Mouse (Mus musculus): Measurements from ENCODE around the gene Tbc1d5.

The Tbc1d5 gene

GRCm38 (mm10) chr17:51179195-51179953, at the start of gene Tbc1d5:
Gene Tbc1d5, minus strand, starts transcription at chr17:51179352.
- DNase-seq (ENCODE audit: low spot score in 2 of 2), result peak; percentile 90 to 91

GRCm38 (mm10) chr17:51226056-51226455, 46.9 kb upstream of the Tbc1d5 start:
- DNase-seq (ENCODE audit: low spot score in 2 of 2), result no peak

GRCm38 (mm10) chr17:51223152-51223551, 44.0 kb upstream of the Tbc1d5 start:
- no peak for DNase-seq (ENCODE audit: low spot score in 2 of 2)

- no peak for DNase-seq (ENCODE audit: low spot score in 2 of 2)
These were observed 41.9 kb upstream of the Tbc1d5 start for GRCm38 (mm10) chr17:51221075-51221474.

- no peak for DNase-seq (ENCODE audit: low spot score in 2 of 2)
These were observed 40.7 kb upstream of the Tbc1d5 start for GRCm38 (mm10) chr17:51219897-51220296.

- no peak for DNase-seq (ENCODE audit: low spot score in 2 of 2)
These were observed 37.3 kb upstream of the Tbc1d5 start for GRCm38 (mm10) chr17:51216426-51216825.

GRCm38 (mm10) chr17:51209565-51209964, 30.4 kb upstream of the Tbc1d5 start:
- no peak for DNase-seq (ENCODE audit: low spot score in 2 of 2)

GRCm38 (mm10) chr17:51204643-51205042, 25.5 kb upstream of the Tbc1d5 start:
- DNase-seq (ENCODE audit: low spot score in 2 of 2), result no peak

GRCm38 (mm10) chr17:51195561-51195960, 16.4 kb upstream of the Tbc1d5 start:
- no peak for DNase-seq (ENCODE audit: low spot score in 2 of 2)

GRCm38 (mm10) chr17:51194787-51195186, 15.6 kb upstream of the Tbc1d5 start:
- DNase-seq (ENCODE audit: low spot score in 2 of 2), result no peak

- DNase-seq (ENCODE audit: low spot score in 2 of 2), result no peak
These were observed 12.2 kb upstream of the Tbc1d5 start for GRCm38 (mm10) chr17:51191381-51191780.

- no peak for DNase-seq (ENCODE audit: low spot score in 2 of 2)
These were observed 3.6 kb upstream of the Tbc1d5 start for GRCm38 (mm10) chr17:51182715-51183114.

GRCm38 (mm10) chr17:51178491-51179194, 509 bp downstream of the Tbc1d5 start:
- peak; percentile 55 to 57 for DNase-seq (ENCODE audit: low spot score in 2 of 2)

GRCm38 (mm10) chr17:51177923-51178322, 1.2 kb downstream of the Tbc1d5 start:
- DNase-seq (ENCODE audit: low spot score in 2 of 2), result peak in 1 of 2 experiments; percentile 3

GRCm38 (mm10) chr17:51172332-51172731, 6.8 kb downstream of the Tbc1d5 start:
- no peak for DNase-seq (ENCODE audit: low spot score in 2 of 2)

GRCm38 (mm10) chr17:51171504-51171903, 7.6 kb downstream of the Tbc1d5 start:
- no peak for DNase-seq (ENCODE audit: low spot score in 2 of 2)

GRCm38 (mm10) chr17:51169911-51170310, 9.2 kb downstream of the Tbc1d5 start:
- no peak for DNase-seq (ENCODE audit: low spot score in 2 of 2)

GRCm38 (mm10) chr17:51162366-51162765, 16.8 kb downstream of the Tbc1d5 start:
- DNase-seq (ENCODE audit: low spot score in 2 of 2), result no peak

- no peak for DNase-seq (ENCODE audit: low spot score in 2 of 2)
These were observed 19.9 kb downstream of the Tbc1d5 start for GRCm38 (mm10) chr17:51159261-51159660.

GRCm38 (mm10) chr17:51150999-51151398, 28.2 kb downstream of the Tbc1d5 start:
- no peak for DNase-seq (ENCODE audit: low spot score in 2 of 2)

GRCm38 (mm10) chr17:51144983-51145382, 34.2 kb downstream of the Tbc1d5 start:
- DNase-seq (ENCODE audit: low spot score in 2 of 2), result no peak

GRCm38 (mm10) chr17:51142095-51142494, 37.1 kb downstream of the Tbc1d5 start:
- no peak for DNase-seq (ENCODE audit: low spot score in 2 of 2)

- no peak for DNase-seq (ENCODE audit: low spot score in 2 of 2)
These were observed 68.0 kb downstream of the Tbc1d5 start for GRCm38 (mm10) chr17:51111194-51111593.
